Mouse (Mus musculus) hindbrain, embryonic 11.5 days (tissue): ENCODE data around the gene Dpep1. TPM values are rescaled to one million over a fixed set of nuclear protein-coding genes. Genes with fewer than 3 reads are reported as not detected.

Source experiments
- ATAC-seq: fragments of 200-750 bp; cut with Nextera tagmentation; 2 replicates; pipeline ENCODE4 v1.8.0; 2017; ENCODE audit warnings: mild to moderate bottlenecking, moderate TSS enrichment, moderate library complexity; ENCODE audit not compliant: low FRiP score
- DNase-seq: peaks from one replicate; pipeline ENCODE4 v3.0.0-alpha.2; 2015; ENCODE audit warnings: low spot score
- H3K27ac ChIP-seq: fragments of 300-500 bp; sonication (generic); 2 replicates; pipeline ENCODE4 v1.5.1; 2014; ENCODE audit warnings: mild to moderate bottlenecking, low read depth, low read length
- H3K27me3 ChIP-seq: fragments of 300-500 bp; sonication (generic); 2 replicates; pipeline ENCODE4 v1.6.1; 2014; ENCODE audit warnings: mild to moderate bottlenecking, low read length, moderate library complexity, mixed read lengths; ENCODE audit not compliant: control insufficient read depth, insufficient read depth
- H3K36me3 ChIP-seq: fragments of 300-500 bp; sonication (generic); 2 replicates; pipeline ENCODE4 v1.6.1; 2014; ENCODE audit warnings: mild to moderate bottlenecking, low read length, moderate library complexity, mixed read lengths; ENCODE audit not compliant: control insufficient read depth, insufficient read depth
- H3K4me1 ChIP-seq: fragments of 300-500 bp; sonication (generic); replicated peaks from 2 replicates; pipeline ENCODE4 v1.6.1; 2014; ENCODE audit warnings: low read length, mixed read lengths; ENCODE audit not compliant: control insufficient read depth, insufficient read depth
- H3K4me2 ChIP-seq: fragments of 300-500 bp; sonication (generic); replicated peaks from 2 replicates; pipeline ENCODE4 v1.6.1; 2014; ENCODE audit warnings: mild to moderate bottlenecking, low read depth, low read length
- H3K4me3 ChIP-seq: fragments of 300-500 bp; sonication (generic); 2 replicates; pipeline ENCODE4 v1.5.1; 2014; ENCODE audit warnings: low read depth, low read length
- H3K9ac ChIP-seq: fragments of 300-500 bp; sonication (generic); 2 replicates; pipeline ENCODE4 v1.6.1; 2014; ENCODE audit warnings: low read depth, low read length
- H3K9me3 ChIP-seq: fragments of 300-500 bp; sonication (generic); 2 replicates; pipeline ENCODE4 v1.6.1; 2016; ENCODE audit warnings: low read length; ENCODE audit not compliant: control insufficient read depth
- WGBS: fragments of 180-500 bp; shearing (Covaris S2); extraction: QIAGEN DNeasy Blood & Tissue Kit; methylation state at CpG from one replicate; pipeline ENCODE4 v1.1.7; 2014; 5-methylcytosine and 5-hydroxymethylcytosine counted together
- polyA plus RNA-seq: library from polyadenylated mRNA; unstranded; fragments of >200 nt; fragmentation: Nextera tagmentation; extraction: Ambion mirVana; gene quantifications from 2 replicates; pipeline ENCODE4 v1.2.1, GENCODE M21; 2014

The Dpep1 gene
- polyA plus RNA-seq, 1 experiment from 2014 or later, result 0.43 TPM

GRCm38 (mm10) chr8:123248596-123248995 lies 62.6 kb downstream of the Dpep1 start:
- H3K9me3 ChIP-seq, result no peaks in the 10 kb centered on the region
- 94% methylated on average over 8 of the region's 8 CpGs for WGBS

GRCm38 (mm10) chr8:123250940-123251339 lies 64.9 kb downstream of the Dpep1 start:
- Histone ChIP-seq H3K4me1 (peaks cover 11% of the 10 kb centered on the region), H3K4me2 (no peak overlapping the region), H3K27ac (no peak overlapping the region), H3K4me3 (no peak overlapping the region), H3K36me3 (0 out of 2 replicates have a peak, but pooled peaks cover 4% of the 10 kb centered on the region), H3K9ac (no peak overlapping the region), H3K27me3 (no peaks in the 10 kb centered on the region), H3K9me3 (no peaks in the 10 kb centered on the region)
- WGBS, result 93% methylated on average over 5 of the region's 5 CpGs
- ATAC-seq, result no peak
- DNase-seq, result no peak

More at GRCm38 (mm10) chr8:123248596-123248995, 62.6 kb downstream of the Dpep1 start:
- no peak overlapping the region for H3K9ac ChIP-seq
- H3K4me2 ChIP-seq, result no peak overlapping the region
- H3K27me3 ChIP-seq, result no peaks in the 10 kb centered on the region
- no peak overlapping the region for H3K27ac ChIP-seq
- H3K4me1 ChIP-seq, result no peaks in the 10 kb centered on the region; the same call in 1 of the 2 replicates
- no peak for DNase-seq
- ATAC-seq, result no peak
- H3K4me3 ChIP-seq, result no peak overlapping the region
- peaks cover 10% of the 10 kb centered on the region; the same call in 1 of the 2 replicates for H3K36me3 ChIP-seq

Other genes starting within 250 kb of the Dpep1 start
- gene Ankrd11, start 144.0 kb upstream of the Dpep1 start, polyA plus RNA-seq, result 52.7 and 68.2 TPM in 2 replicates
- 39.6 and 45.8 TPM in 2 replicates for gene Spg7, start 123.3 kb upstream of the Dpep1 start, polyA plus RNA-seq
- gene Rpl13, start 83.9 kb upstream of the Dpep1 start, polyA plus RNA-seq, result 1,308 and 1,334 TPM in 2 replicates
- gene Cpne7, start 68.9 kb upstream of the Dpep1 start, polyA plus RNA-seq, result 0.10 and 0.45 TPM in 2 replicates
- 4.8 and 5.5 TPM in 2 replicates for gene Sult5a1, start 27.9 kb upstream of the Dpep1 start, polyA plus RNA-seq
- 87.7 and 94.3 TPM in 2 replicates for gene Chmp1a, start 26.5 kb downstream of the Dpep1 start, polyA plus RNA-seq
- 5.5 and 6.1 TPM in 2 replicates for gene Spata33, start 26.6 kb downstream of the Dpep1 start, polyA plus RNA-seq
- gene Cdk10, start 38.6 kb downstream of the Dpep1 start, polyA plus RNA-seq, result 32.3 and 34.5 TPM in 2 replicates
- gene Spata2l, start 50.0 kb downstream of the Dpep1 start, polyA plus RNA-seq, result 1.8 and 2.2 TPM in 2 replicates
- 18.1 and 18.6 TPM in 2 replicates for gene Zfp276, start 68.0 kb downstream of the Dpep1 start, polyA plus RNA-seq
- 24.9 and 28.0 TPM in 2 replicates for gene Vps9d1, start 68.1 kb downstream of the Dpep1 start, polyA plus RNA-seq
- gene Fanca, start 132.3 kb downstream of the Dpep1 start, polyA plus RNA-seq, result 26.9 and 35.4 TPM in 2 replicates
- gene Spire2, start 146.5 kb downstream of the Dpep1 start, polyA plus RNA-seq, result 13.1 and 13.2 TPM in 2 replicates
- 179 and 181 TPM in 2 replicates for gene Tcf25, start 187.5 kb downstream of the Dpep1 start, polyA plus RNA-seq
- 0.11 and 0.49 TPM in 2 replicates for gene Mc1r, start 220.9 kb downstream of the Dpep1 start, polyA plus RNA-seq
- gene Tubb3, start 225.2 kb downstream of the Dpep1 start, polyA plus RNA-seq, result 950 and 1,011 TPM in 2 replicates
- gene Def8, start 237.3 kb downstream of the Dpep1 start, polyA plus RNA-seq, result 32.5 and 32.7 TPM in 2 replicates